Mouse (Mus musculus): ENCODE measurements at regions not wholly inside any gene's neighbourhood (a gene's known extent, or its start where the extent isn't known, plus 50 kb on each side); places are given as distances from the start of the nearest gene placed in this dataset.
A peak's percentile ranks its signal among the peaks of the same experiment; 100 is the strongest.

- intact Hi-C loops (cut with DNase I) = no loop called here
- no peak for DNase-seq
Measured at GRCm38 (mm10) chr11:54195954-54196353, 53.5 kb downstream of the Csf2 start.

GRCm38 (mm10) chr11:54194733-54195132, 54.7 kb downstream of the Csf2 start:
- no peak for DNase-seq
- intact Hi-C loops (cut with DNase I) = no loop called here

- intact Hi-C loops (cut with DNase I) = no loop called here
- no peak for DNase-seq
Measured at GRCm38 (mm10) chr11:54192275-54192674, 57.2 kb downstream of the Csf2 start.

GRCm38 (mm10) chr11:54187826-54188225, 61.6 kb downstream of the Csf2 start:
- intact Hi-C loops (cut with DNase I) = no loop called here
- no peak for DNase-seq

- no peak for DNase-seq
- intact Hi-C loops (cut with DNase I) = no loop called here
Measured at GRCm38 (mm10) chr11:54187377-54187776, 62.1 kb downstream of the Csf2 start.

GRCm38 (mm10) chr11:54185710-54186325, 63.6 kb downstream of the Csf2 start:
- no peak for DNase-seq
- intact Hi-C loops (cut with DNase I) = no loop called here

- intact Hi-C loops (cut with DNase I) = no loop called here
- DNase-seq = peak; percentile 50 to 56
Measured at GRCm38 (mm10) chr11:54181696-54182323, 67.7 kb downstream of the Csf2 start.
